Mouse (Mus musculus) embryonic facial prominence, embryonic 11.5 days (tissue): Measurements from ENCODE around the gene Fbxw11. TPM values are rescaled to one million over a fixed set of nuclear protein-coding genes. Genes with fewer than 3 reads are reported as not detected.

Source experiments
- ATAC-seq: fragments of 200-750 bp; cut with Nextera tagmentation; replicated peaks from 2 replicates; pipeline ENCODE4 v1.8.0; 2017; ENCODE audit warnings: low read depth; ENCODE audit not compliant: insufficient number of reproducible peaks, low FRiP score, low TSS enrichment
- DNase-seq: peaks from one replicate; pipeline ENCODE4 v3.0.0-alpha.2; 2015; ENCODE audit warnings: low spot score
- H3K27ac ChIP-seq: fragments of 300-500 bp; sonication (generic); replicated peaks from 2 replicates; pipeline ENCODE4 v1.5.1; 2014; ENCODE audit warnings: mild to moderate bottlenecking, low read depth, low read length, control low read depth
- H3K27me3 ChIP-seq: fragments of 300-500 bp; sonication (generic); 2 replicates; pipeline ENCODE4 v1.6.1; 2014; ENCODE audit warnings: mild to moderate bottlenecking, low read length, moderate library complexity, mixed read lengths; ENCODE audit not compliant: control insufficient read depth, insufficient read depth
- H3K36me3 ChIP-seq: fragments of 300-500 bp; sonication (generic); replicated peaks from 2 replicates; pipeline ENCODE4 v1.6.1; 2014; ENCODE audit warnings: low read depth, mild to moderate bottlenecking, low read length, moderate library complexity, mixed read lengths; ENCODE audit not compliant: control insufficient read depth, insufficient read depth
- H3K4me1 ChIP-seq: fragments of 300-500 bp; sonication (generic); 2 replicates; pipeline ENCODE4 v1.6.1; 2014; ENCODE audit warnings: low read length, mixed read lengths; ENCODE audit not compliant: control insufficient read depth, insufficient read depth
- H3K4me2 ChIP-seq: fragments of 300-500 bp; sonication (generic); 2 replicates; pipeline ENCODE4 v1.6.1; 2014; ENCODE audit warnings: low read depth, mild to moderate bottlenecking, control low read depth, low read length, moderate library complexity
- H3K4me3 ChIP-seq: fragments of 300-500 bp; sonication (generic); 2 replicates; pipeline ENCODE4 v1.5.1; 2014; ENCODE audit warnings: low read depth, low read length, control low read depth
- H3K9ac ChIP-seq: fragments of 300-500 bp; sonication (generic); replicated peaks from 2 replicates; pipeline ENCODE4 v1.6.1; 2014; ENCODE audit warnings: mild to moderate bottlenecking, control low read depth, low read length
- H3K9me3 ChIP-seq: fragments of 300-500 bp; sonication (generic); replicated peaks from 2 replicates; pipeline ENCODE4 v1.6.1; 2016; ENCODE audit warnings: mild to moderate bottlenecking, low read length, inconsistent platforms, mixed read lengths; ENCODE audit not compliant: control insufficient read depth
- WGBS: fragments of 180-500 bp; shearing (Covaris S2); extraction: QIAGEN DNeasy Blood & Tissue Kit; methylation state at CpG from one replicate; pipeline ENCODE4 v1.1.7; 2014; 5-methylcytosine and 5-hydroxymethylcytosine counted together
- polyA plus RNA-seq: library from polyadenylated mRNA; unstranded; fragments of >200 nt; fragmentation: Nextera tagmentation; extraction: Ambion mirVana; gene quantifications from 2 replicates; pipeline ENCODE4 v1.2.1, GENCODE M21; 2014

The Fbxw11 gene
- polyA plus RNA-seq, 1 experiment from 2014 or later = 90.6 TPM

GRCm38 (mm10) chr11:32780747-32781536 is 138.4 kb downstream of the Fbxw11 start:
- Histone ChIP-seq H3K9ac (no peak overlapping the region), H3K4me1 (no peaks in the 10 kb centered on the region), H3K4me3 (no peak overlapping the region), H3K4me2 (no peak overlapping the region), H3K27ac (no peak overlapping the region), H3K27me3 (no peaks in the 10 kb centered on the region), H3K9me3 (no peaks in the 10 kb centered on the region), H3K36me3 (no peaks in the 10 kb centered on the region)
- DNase-seq (no peak), ATAC-seq (no peak)
- WGBS = 55% methylated on average over 11 of the region's 11 CpGs

- ATAC-seq (no peak), DNase-seq (no peak)
- WGBS = 66% methylated on average over 2 of the region's 2 CpGs
- Histone ChIP-seq H3K9me3 (no peaks in the 10 kb centered on the region), H3K27ac (no peak overlapping the region), H3K36me3 (no peaks in the 10 kb centered on the region), H3K4me2 (no peak overlapping the region), H3K4me1 (no peaks in the 10 kb centered on the region), H3K9ac (no peak overlapping the region), H3K4me3 (no peak overlapping the region), H3K27me3 (no peaks in the 10 kb centered on the region)
These were observed 139.3 kb downstream of the Fbxw11 start for GRCm38 (mm10) chr11:32781633-32782404.

GRCm38 (mm10) chr11:32782724-32783123 is 140.2 kb downstream of the Fbxw11 start:
- 67% methylated on average over 3 of the region's 3 CpGs for WGBS
- no peak for ATAC-seq
- no peaks in the 10 kb centered on the region for H3K4me1 ChIP-seq

GRCm38 (mm10) chr11:32785591-32786147 is 143.1 kb downstream of the Fbxw11 start:
- Histone ChIP-seq H3K9me3 (no peaks in the 10 kb centered on the region), H3K27ac (no peak overlapping the region), H3K36me3 (no peaks in the 10 kb centered on the region), H3K4me2 (no peak overlapping the region), H3K4me3 (no peak overlapping the region), H3K27me3 (no peaks in the 10 kb centered on the region), H3K9ac (no peak overlapping the region), H3K4me1 (no peaks in the 10 kb centered on the region)
- DNase-seq (no peak), ATAC-seq (no peak)
- WGBS = 84% methylated on average over 6 of the region's 6 CpGs

More at GRCm38 (mm10) chr11:32782724-32783123, 140.2 kb downstream of the Fbxw11 start:
- no peak overlapping the region for H3K4me2 ChIP-seq
- no peaks in the 10 kb centered on the region for H3K27me3 ChIP-seq
- DNase-seq = no peak
- no peak overlapping the region for H3K4me3 ChIP-seq
- no peak overlapping the region for H3K27ac ChIP-seq
- no peak overlapping the region for H3K9ac ChIP-seq
- H3K9me3 ChIP-seq = no peaks in the 10 kb centered on the region
- no peaks in the 10 kb centered on the region for H3K36me3 ChIP-seq

- H3K27me3 ChIP-seq = no peaks in the 10 kb centered on the region
- H3K4me2 ChIP-seq = no peak overlapping the region
- DNase-seq = no peak
- H3K36me3 ChIP-seq = no peaks in the 10 kb centered on the region
- H3K4me1 ChIP-seq = no peaks in the 10 kb centered on the region
- H3K4me3 ChIP-seq = no peak overlapping the region
- no peak for ATAC-seq
- no peaks in the 10 kb centered on the region for H3K9me3 ChIP-seq
- H3K9ac ChIP-seq = no peak overlapping the region
- WGBS = 85% methylated on average over 5 of the region's 5 CpGs
- H3K27ac ChIP-seq = no peak overlapping the region
These were observed 143.7 kb downstream of the Fbxw11 start for GRCm38 (mm10) chr11:32786201-32786600.

- Histone ChIP-seq H3K27ac (no peak overlapping the region), H3K4me1 (no peaks in the 10 kb centered on the region; the same call in 1 of the 2 replicates), H3K4me3 (no peak overlapping the region), H3K9ac (no peak overlapping the region), H3K4me2 (no peak overlapping the region), H3K36me3 (no peaks in the 10 kb centered on the region), H3K9me3 (no peaks in the 10 kb centered on the region), H3K27me3 (no peaks in the 10 kb centered on the region)
- ATAC-seq (no peak), DNase-seq (no peak)
- WGBS = 69% methylated on average over 10 of the region's 10 CpGs
These were observed 152.4 kb downstream of the Fbxw11 start for GRCm38 (mm10) chr11:32794759-32795445.
